Mouse (Mus musculus): ENCODE data around the gene Tnks2. TPM values are rescaled to one million over a fixed set of nuclear protein-coding genes. Genes with fewer than 3 reads are reported as not detected.
"Not testable (repeated sequence)": the region's sequence is repeated elsewhere in the genome, so short reads cannot be mapped to it uniquely, and the experiment has no call there.

Tnks2 gene
- polyA plus RNA-seq, 1 experiment: 28.9 TPM

DNA sequence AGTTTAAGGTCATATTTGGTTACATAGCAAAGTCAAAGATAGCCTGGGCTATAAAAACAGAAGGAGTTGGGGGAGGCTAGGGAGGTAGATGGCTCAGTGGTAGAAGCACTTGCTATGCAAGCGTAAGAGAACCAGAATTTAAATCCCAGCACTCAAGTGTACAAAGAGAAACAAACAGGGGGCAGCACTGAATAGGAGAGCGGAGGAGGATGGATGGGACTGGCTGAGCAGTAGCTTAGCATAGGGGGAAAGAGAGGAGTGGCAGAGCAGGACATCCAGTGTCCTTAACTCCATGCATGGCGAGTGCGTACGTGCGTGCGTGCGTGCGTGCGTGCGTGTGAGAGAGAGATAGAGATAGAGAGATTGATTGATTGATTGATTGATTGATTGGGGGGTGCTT lies 9.8 kb downstream of the Tnks2 start:
- TF ChIP-seq POLR2A (IDR thresholded peaks at IDR 0.05; ENCODE audit: borderline replicate concordance, extremely low read depth, low read depth, low read length) (no peak), CTCF (IDR thresholded peaks at IDR 0.05; ENCODE audit: insufficient read depth, low read length) (no peak)
- H3K4me1 ChIP-seq (ENCODE audit: control insufficient read depth, insufficient read depth, low read length): no peaks in the 10 kb centered on the region; the same call in 1 of the 2 replicates
- WGBS: 91% methylated on average over 11 of the region's 11 CpGs
- no peak for DNase-seq
- no peak overlapping the region for H3K4me3 ChIP-seq (replicated peaks; ENCODE audit: extremely low read depth, low read depth, low read length)

DNA sequence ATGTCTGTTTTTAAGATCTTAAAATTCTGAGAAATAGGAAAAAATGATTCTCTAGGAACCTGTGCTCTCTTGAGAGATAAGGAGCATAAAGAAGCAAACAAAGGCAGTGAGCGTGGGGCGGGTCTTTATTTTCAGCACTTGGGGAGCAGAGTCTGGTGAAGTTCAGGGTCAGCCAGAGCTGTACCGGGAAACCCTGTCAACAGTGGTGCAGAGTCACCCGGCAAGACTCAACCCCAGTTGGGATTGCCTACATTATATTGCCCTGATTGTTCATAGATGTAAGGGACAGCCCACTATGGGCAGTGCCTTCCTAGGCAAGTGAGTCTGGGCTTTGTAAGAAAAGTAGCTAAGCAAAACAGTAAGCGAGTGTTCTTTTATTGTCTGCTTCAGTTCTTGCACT lies 11.9 kb downstream of the Tnks2 start:
- TF ChIP-seq CTCF (IDR thresholded peaks at IDR 0.05; ENCODE audit: insufficient read depth, low read length): no peak
- no peak for TF ChIP-seq POLR2A (IDR thresholded peaks at IDR 0.05; ENCODE audit: borderline replicate concordance, extremely low read depth, low read depth, low read length)
- WGBS: 62% methylated on average over 5 of the region's 5 CpGs

DNA sequence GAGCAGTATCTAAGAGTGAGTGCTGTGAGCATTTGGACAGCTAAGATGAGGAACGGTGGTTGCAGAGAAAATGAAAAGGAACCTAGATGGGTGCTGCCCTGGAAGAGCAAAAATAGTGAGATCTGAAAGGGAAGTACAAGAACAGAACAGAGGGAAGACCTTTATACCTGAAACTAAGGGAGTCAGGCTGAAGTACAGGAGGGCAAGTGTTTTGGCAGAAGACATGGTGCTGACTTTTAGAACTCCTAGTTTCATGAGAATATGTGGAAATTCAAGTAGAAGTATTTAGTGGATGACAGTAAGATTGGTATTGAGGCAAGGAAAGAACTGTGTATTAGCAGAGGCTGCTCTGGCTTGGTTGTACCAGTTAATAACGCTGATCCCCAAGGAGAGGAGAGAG lies 19.8 kb downstream of the Tnks2 start:
- no peak overlapping the region for H3K4me3 ChIP-seq (replicated peaks; ENCODE audit: extremely low read depth, low read depth, low read length)
- H3K4me1 ChIP-seq (ENCODE audit: control insufficient read depth, insufficient read depth, low read length): no peaks in the 10 kb centered on the region
- WGBS: 97% methylated on average over 2 of the region's 2 CpGs
- no peak for DNase-seq
- TF ChIP-seq CTCF (IDR thresholded peaks at IDR 0.05; ENCODE audit: insufficient read depth, low read length): no peak

More for the DNA sequence above, 11.9 kb downstream of the Tnks2 start:
- Histone ChIP-seq H3K4me3 (replicated peaks; ENCODE audit: extremely low read depth, low read depth, low read length) (no peak overlapping the region), H3K4me1 (ENCODE audit: control insufficient read depth, insufficient read depth, low read length) (no peaks in the 10 kb centered on the region)
- DNase-seq: no peak

DNA sequence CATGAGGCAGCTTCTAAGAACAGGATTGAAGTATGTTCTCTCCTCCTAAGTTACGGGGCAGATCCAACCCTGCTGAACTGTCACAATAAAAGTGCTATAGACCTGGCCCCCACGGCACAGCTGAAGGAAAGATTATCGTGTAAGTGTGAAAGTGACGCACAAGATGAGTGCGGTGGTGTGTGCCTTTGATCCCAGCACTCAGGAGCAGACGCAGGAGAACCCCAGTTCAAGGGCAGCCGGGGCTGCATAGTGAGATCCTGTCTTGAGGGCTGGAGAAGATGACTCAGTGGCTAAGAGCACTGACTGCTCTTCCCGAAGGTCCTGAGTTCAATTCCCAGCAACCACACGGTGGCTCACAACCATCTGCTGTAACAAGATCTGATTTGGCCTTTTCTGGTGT lies 23.8 kb downstream of the Tnks2 start:
- Histone ChIP-seq H3K4me1 (ENCODE audit: control insufficient read depth, insufficient read depth, low read length) (no peaks in the 10 kb centered on the region), H3K4me3 (replicated peaks; ENCODE audit: extremely low read depth, low read depth, low read length) (no peak overlapping the region)
- WGBS: 87% methylated on average over 9 of the region's 9 CpGs
- no peak for DNase-seq
- TF ChIP-seq POLR2A (IDR thresholded peaks at IDR 0.05; ENCODE audit: borderline replicate concordance, extremely low read depth, low read depth, low read length) (no peak), CTCF (IDR thresholded peaks at IDR 0.05; ENCODE audit: insufficient read depth, low read length) (no peak)

DNA sequence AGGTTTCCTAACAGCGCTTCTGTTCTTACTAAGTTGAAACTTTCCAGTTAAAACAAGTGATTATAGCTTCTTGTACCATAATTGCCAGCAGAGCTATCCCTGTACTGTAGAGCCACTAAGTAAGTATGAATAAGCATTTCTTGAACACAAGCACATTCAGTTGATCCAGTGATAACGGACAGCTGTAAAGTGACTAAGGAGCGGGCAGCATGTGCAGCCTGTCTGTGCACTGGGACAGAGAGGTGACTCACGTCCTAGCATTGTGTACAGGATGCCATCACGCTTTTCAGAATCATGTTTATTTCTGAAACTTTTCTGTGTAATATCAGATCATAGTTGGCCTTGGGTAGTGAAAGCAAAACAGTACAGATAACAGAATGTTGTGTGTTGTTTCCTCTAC lies 26.4 kb downstream of the Tnks2 start:
- H3K4me1 ChIP-seq (ENCODE audit: control insufficient read depth, insufficient read depth, low read length): no peaks in the 10 kb centered on the region
- no peak for TF ChIP-seq POLR2A (IDR thresholded peaks at IDR 0.05; ENCODE audit: borderline replicate concordance, extremely low read depth, low read depth, low read length)
- TF ChIP-seq CTCF (IDR thresholded peaks at IDR 0.05; ENCODE audit: insufficient read depth, low read length): no peak
- 67% methylated on average over 5 of the region's 5 CpGs for WGBS
- H3K4me3 ChIP-seq (replicated peaks; ENCODE audit: extremely low read depth, low read depth, low read length): no peak overlapping the region
- DNase-seq: no peak

DNA sequence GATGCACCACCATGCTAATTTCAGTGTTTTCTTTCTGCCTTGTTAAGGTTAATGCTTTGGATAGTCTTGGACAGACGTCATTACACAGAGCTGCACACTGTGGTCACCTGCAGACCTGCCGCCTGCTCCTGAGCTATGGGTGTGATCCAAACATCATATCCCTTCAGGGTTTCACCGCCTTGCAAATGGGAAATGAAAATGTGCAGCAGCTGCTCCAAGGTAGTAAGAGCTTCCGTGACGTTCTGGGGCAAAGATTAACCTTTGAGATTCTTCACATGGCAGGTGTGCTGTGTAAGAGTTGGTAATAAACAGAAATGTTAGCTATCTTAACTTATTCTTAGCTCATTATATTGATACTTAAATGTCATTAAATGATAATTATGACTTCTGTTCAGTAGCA lies 31.9 kb downstream of the Tnks2 start:
- Histone ChIP-seq H3K4me1 (ENCODE audit: control insufficient read depth, insufficient read depth, low read length) (no peaks in the 10 kb centered on the region), H3K4me3 (replicated peaks; ENCODE audit: extremely low read depth, low read depth, low read length) (no peak overlapping the region)
- 85% methylated on average over 5 of the region's 5 CpGs for WGBS
- no peak for DNase-seq
- TF ChIP-seq POLR2A (IDR thresholded peaks at IDR 0.05; ENCODE audit: borderline replicate concordance, extremely low read depth, low read depth, low read length): no peak
- no peak for TF ChIP-seq CTCF (IDR thresholded peaks at IDR 0.05; ENCODE audit: insufficient read depth, low read length)

DNA sequence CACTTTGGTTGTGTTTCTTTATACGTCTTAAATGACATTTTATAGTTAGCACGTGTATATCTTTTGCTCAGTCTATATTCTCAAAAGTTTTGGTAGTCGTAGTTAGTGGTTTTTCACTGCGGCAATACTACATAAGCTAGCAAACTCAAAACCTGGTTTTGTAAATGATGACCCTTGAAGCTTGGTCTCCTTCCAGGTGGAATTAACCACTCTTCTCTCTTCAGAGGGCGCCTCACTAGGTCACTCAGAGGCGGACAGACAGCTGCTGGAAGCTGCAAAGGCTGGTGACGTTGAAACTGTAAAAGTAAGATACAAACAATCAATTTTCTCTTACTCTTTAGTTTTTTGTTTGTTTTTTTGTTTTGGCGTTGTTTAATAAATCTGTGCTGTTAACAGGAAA lies 33.4 kb downstream of the Tnks2 start:
- DNase-seq: no peak
- WGBS: 81% methylated on average over 8 of the region's 8 CpGs

DNA sequence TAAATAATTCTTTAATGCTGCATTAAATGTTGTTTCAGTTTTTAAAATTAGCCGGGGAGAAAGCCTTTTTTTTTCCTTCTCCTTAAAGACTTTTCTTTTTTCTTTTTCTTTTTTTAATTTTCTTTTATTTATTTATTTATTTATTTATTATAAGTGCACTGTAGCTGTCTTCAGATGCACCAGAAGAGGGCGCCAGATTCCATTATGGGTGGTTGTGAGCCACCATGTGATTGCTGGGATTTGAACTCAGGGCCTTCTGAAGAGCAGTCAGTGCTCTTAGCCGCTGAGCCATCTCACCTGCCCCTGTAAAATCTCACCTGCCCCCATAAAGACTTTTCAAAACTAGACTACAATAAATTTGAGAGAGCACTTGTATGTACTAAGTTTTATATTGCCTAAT lies 34.6 kb downstream of the Tnks2 start:
- 74% methylated on average over 3 of the region's 3 CpGs for WGBS
- H3K4me3 ChIP-seq (replicated peaks; ENCODE audit: extremely low read depth, low read depth, low read length); DNase-seq; H3K4me1 ChIP-seq (ENCODE audit: control insufficient read depth, insufficient read depth, low read length): not testable (repeated sequence)

More for the DNA sequence above, 33.4 kb downstream of the Tnks2 start:
- Histone ChIP-seq H3K4me1 (ENCODE audit: control insufficient read depth, insufficient read depth, low read length) (no peaks in the 10 kb centered on the region), H3K4me3 (replicated peaks; ENCODE audit: extremely low read depth, low read depth, low read length) (no peak overlapping the region)
- TF ChIP-seq CTCF (IDR thresholded peaks at IDR 0.05; ENCODE audit: insufficient read depth, low read length) (no peak), POLR2A (IDR thresholded peaks at IDR 0.05; ENCODE audit: borderline replicate concordance, extremely low read depth, low read depth, low read length) (no peak)

DNA sequence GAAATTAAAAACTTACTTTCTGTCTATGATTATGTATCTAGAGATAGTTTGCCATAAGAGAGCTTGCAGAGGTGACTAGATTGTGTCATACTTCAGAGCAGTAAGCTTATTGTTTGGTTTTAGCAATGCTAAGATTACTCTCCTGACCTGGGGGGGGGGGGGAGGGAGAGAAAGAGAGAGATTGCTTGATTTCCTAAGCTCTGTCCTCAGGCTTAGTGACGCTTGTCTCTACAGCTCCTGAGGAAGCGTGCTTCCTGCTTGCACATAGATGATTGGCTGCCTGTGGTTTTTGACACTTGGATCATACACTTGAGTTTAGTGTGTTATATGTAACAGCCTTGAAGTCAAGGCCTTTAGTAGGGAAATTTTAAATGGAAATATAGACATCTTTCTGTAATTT lies 40.6 kb downstream of the Tnks2 start:
- TF ChIP-seq CTCF (IDR thresholded peaks at IDR 0.05; ENCODE audit: insufficient read depth, low read length): no peak
- no peak for TF ChIP-seq POLR2A (IDR thresholded peaks at IDR 0.05; ENCODE audit: borderline replicate concordance, extremely low read depth, low read depth, low read length)
- H3K4me1 ChIP-seq (ENCODE audit: control insufficient read depth, insufficient read depth, low read length): no peaks in the 10 kb centered on the region
- DNase-seq: no peak
- no peak overlapping the region for H3K4me3 ChIP-seq (replicated peaks; ENCODE audit: extremely low read depth, low read depth, low read length)
- WGBS: 60% methylated on average over 2 of the region's 2 CpGs

DNA sequence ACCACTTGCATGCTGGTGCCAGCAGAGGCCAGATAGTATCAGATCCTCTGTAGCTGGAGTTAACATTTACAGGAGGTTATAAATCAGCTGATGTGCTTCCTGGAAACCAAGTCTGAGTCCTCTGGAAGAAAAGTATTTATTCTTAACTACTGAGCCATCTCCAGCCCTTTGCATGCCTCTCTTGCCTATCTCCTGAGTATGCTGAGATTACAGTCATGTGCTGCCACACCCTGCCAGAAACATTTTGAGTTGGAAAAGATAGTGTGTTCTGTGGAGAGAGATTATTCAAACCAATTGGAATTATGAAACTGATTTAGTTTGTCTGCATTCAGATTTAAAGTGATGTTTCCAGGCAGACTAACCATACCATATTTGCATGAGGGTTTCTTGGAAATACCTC lies 43.3 kb downstream of the Tnks2 start:
- no peak overlapping the region for H3K4me3 ChIP-seq (replicated peaks; ENCODE audit: extremely low read depth, low read depth, low read length)
- DNase-seq: no peak
- no peak for TF ChIP-seq CTCF (IDR thresholded peaks at IDR 0.05; ENCODE audit: insufficient read depth, low read length)
- no peak for TF ChIP-seq POLR2A (IDR thresholded peaks at IDR 0.05; ENCODE audit: borderline replicate concordance, extremely low read depth, low read depth, low read length)
- no peaks in the 10 kb centered on the region for H3K4me1 ChIP-seq (ENCODE audit: control insufficient read depth, insufficient read depth, low read length)

All from lung, adult 2 months (tissue).